Mouse (Mus musculus) splenic B cell, adult 2 months (primary cell): ENCODE data around the gene Ugt2a1.
"Not testable (repeated sequence)": the region's sequence is repeated elsewhere in the genome, so short reads cannot be mapped to it uniquely, and the experiment has no call there.

Source experiments
- DNase-seq: peaks from one replicate; pipeline ENCODE4 v3.0.0-alpha.2; 2011; ENCODE audit warnings: low read depth, low spot score
- H3K27me3 ChIP-seq: 2 replicates; pipeline ENCODE4 v1.6.1; 2012; ENCODE audit warnings: mild to moderate bottlenecking, low read length, moderate library complexity, mixed read lengths; ENCODE audit not compliant: control insufficient read depth, poor library complexity, insufficient read depth, severe bottlenecking
- H3K36me3 ChIP-seq: 2 replicates; pipeline ENCODE4 v1.6.1; 2012; ENCODE audit warnings: mild to moderate bottlenecking, low read length, moderate library complexity, mixed read lengths; ENCODE audit not compliant: control insufficient read depth, poor library complexity, insufficient read depth, severe bottlenecking

Ugt2a1 gene

DNA sequence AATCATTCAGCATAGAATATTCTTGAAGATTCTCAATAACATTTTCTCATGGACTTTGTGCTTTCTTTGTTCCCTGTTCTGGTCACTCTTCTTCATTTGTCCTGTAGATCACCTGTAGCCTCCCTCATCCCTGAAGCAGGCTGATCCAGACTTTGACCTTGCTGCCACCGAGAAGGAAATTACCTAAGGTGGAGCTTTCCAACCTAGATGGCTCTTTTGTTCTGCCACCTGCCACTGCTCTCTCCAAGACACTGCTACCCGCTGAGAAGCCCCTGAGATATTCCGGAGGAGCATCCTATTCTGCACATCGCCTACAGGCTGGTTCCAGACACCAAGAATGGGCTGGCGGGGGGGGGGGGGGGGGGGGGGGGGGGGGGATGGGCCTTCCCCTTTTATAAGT is 38.2 kb downstream of the Ugt2a1 start:
- H3K36me3 ChIP-seq, DNase-seq, H3K27me3 ChIP-seq: not testable (repeated sequence)

DNA sequence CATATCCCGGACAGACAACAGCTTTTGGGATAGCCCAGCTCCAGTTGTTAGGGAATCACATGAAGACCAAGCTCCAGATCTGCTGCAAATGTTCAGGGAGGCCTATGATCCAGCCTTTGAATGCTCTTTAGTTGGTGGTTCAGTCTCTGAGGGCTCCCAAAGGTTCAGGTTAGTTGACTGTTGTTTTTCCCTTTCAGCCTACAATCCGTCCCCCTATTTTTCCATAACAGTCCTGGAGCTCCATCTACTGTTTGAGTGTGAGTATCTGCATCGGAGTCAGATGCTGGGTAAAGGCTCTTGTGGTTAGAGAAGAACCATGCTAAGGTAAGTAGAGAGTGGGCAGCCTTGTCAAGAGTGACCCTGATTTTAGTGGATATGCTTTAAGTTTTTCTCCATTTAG is 54.4 kb downstream of the Ugt2a1 start:
- H3K36me3 ChIP-seq = no peaks in the 10 kb centered on the region
- no peak for DNase-seq
- H3K27me3 ChIP-seq = no peaks in the 10 kb centered on the region

DNA sequence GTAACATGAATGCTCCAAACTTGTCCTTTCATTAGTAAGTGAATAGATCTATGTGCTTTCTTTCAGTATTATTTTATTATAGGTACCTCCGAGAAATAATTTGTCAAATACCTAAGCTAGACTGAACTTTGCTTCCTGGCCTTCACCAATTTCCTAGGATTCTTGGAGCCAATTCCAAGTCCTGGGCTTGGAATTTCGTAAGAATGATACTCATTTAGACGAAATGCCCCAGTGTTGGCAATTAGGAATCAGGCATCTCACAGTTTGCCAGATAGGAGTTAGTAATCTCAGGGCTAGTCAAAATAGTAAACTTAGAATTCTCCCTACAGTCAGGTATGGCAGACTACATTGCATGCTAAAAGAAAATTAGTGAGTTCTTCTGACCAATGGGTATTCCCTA is 65.0 kb downstream of the Ugt2a1 start:
- H3K36me3 ChIP-seq = no peaks in the 10 kb centered on the region
- no peak for DNase-seq
- no peaks in the 10 kb centered on the region for H3K27me3 ChIP-seq

DNA sequence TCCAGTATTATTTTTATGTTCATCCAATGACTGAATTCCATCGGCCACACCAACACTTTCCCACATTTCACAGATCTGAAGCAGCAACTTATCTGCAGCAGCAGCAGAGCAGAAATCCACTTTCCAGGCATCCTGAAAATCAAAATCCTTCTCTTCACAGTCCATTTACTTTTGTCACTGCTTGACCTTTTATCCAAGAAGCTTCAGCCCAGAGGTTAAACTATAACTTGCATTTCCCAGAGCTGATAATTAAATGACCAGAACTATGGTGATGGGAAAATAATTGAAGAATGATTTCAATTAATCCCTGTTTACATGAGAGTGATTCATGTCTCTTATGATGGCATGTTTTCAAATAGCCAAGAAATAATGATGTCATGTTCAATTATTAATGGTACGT is 66.6 kb downstream of the Ugt2a1 start, which contains the start of gene Ugt2b38:
Ugt2b38 (minus strand) TSS at position 163 of the 400 bp plus-strand sequence.
- DNase-seq, H3K36me3 ChIP-seq, H3K27me3 ChIP-seq: not testable (repeated sequence)
